Mouse (Mus musculus) liver, adult (tissue): ENCODE measurements around the gene Ip6k1.

Source experiments
- GATA4 ChIP-seq: IDR thresholded peaks from 2 replicates; pipeline ENCODE4 v1.6.1; 2014; ENCODE audit warnings: mild to moderate bottlenecking, low read length; ENCODE audit not compliant: insufficient replicate concordance

Gene Ip6k1

GRCm38 (mm10) chr9:108044751-108045492 is 42.6 kb downstream of the Ip6k1 start:
- TF ChIP-seq GATA4: no peak

DNA sequence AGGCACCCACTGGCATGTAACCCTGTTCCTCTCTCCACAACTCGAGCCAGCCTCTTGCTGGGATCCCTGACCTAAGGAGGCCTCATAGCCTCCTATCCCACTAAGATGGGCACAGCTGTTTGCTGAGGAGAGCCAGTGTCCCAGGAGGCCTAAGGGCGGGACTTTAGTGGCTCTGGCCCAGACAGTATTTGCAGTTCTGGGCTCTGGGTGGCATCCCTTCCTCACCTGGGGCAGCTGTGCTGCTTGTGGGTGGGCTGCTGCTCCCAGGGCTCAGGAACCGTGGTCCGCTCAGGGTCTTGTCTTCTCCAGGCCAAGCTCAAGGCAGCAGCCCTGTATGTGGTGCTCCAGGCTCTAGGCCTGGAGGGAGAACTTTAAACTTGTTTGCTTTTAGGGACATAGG is 44.3 kb downstream of the Ip6k1 start:
- no peak for TF ChIP-seq GATA4

DNA sequence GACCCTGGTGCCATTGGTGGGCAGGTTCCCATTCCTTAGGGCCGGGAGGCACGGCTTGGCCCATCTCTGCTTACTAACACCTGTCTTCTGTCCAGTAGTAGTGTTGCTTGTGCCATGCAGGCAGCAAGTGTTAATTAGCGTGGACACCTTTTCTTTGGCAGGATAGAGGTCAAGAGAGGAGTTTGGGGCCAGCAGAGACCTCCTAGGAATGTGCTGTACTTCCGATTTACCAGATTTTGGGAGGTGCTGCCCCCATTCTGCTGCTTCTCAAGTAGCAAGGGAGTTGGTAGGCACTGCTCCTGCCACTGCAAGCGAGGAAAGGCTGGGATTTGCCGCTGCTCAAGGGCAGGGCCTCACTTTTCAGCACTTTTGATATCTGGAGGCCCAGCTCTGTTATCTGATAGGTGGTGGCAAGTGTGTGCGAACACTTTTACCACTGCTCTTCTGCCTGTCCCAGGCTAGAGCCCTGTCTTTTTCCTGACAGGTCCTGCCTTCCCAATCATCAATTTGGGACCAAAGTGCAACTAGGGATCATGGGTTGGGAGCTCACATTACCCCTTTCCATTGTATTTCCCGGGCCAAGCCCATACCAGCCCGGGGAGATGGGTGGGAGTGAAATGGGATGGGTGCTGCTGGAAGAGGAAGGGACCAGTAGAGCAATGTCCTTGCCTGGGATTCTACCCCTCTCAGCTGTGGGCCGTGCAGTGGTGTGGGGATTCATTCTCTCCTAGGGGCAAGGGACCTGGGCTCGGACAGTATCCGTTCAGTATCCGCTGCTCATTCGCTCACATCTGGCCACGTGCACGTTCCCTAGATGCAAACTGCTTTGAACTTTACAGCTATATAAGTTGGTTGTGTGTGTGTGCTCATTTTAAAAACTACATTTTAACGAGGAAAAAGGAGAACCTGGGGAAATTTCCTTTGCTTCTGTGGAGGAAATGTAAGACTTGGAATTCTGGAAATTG is 45.6 kb downstream of the Ip6k1 start:
- TF ChIP-seq GATA4: no peak

DNA sequence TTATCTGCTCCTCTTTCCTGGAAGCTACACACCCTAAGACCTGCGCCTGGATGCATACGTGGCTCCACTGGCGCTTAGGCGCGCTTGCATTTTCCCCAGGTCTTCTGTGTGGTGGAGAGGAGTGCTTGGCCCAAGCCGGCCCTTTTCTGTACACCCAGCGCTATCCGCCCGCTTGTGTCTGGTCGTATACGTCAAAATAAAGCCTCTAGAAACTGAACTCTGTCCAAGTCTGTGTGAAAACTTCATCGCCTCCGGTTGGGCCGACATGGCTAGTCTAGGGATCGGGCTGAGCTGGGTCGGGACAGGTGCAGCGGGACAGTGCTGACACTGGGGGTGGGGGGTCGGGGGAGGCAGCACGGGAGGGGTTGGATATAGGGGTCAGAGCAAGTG is 46.3 kb downstream of the Ip6k1 start:
- no peak for TF ChIP-seq GATA4

GRCm38 (mm10) chr9:108049016-108049455 is 46.7 kb downstream of the Ip6k1 start, which contains the start of gene Gmppb:
TSS of gene Gmppb (plus strand) at chr9:108049242.
- no peak for TF ChIP-seq GATA4

GRCm38 (mm10) chr9:108049561-108050251 is 47.4 kb downstream of the Ip6k1 start:
- no peak for TF ChIP-seq GATA4

- no peak for TF ChIP-seq GATA4
These were observed 49.1 kb downstream of the Ip6k1 start for GRCm38 (mm10) chr9:108051184-108051930.

DNA sequence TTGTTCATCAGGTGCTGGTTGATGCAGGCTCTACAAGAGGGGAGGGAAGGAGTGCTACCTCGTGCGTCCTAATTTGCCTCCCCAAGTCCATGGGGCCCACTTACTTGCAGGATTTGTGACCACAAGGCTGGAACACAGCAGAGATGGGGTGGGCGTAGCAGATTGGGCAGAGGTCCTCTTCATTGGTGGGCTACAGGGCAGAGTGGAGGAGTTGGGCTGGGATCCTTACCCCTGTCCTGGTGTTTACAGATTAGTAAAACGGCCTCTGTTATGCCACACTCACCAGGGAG is 49.6 kb downstream of the Ip6k1 start:
- no peak for TF ChIP-seq GATA4

- no peak for TF ChIP-seq GATA4
These were observed 50.1 kb downstream of the Ip6k1 start for GRCm38 (mm10) chr9:108052411-108052810.

GRCm38 (mm10) chr9:108052885-108053664 is 50.8 kb downstream of the Ip6k1 start, which contains the start of gene Amigo3:
TSS of gene Amigo3 (plus strand) at chr9:108053159.
- TF ChIP-seq GATA4: no peak

GRCm38 (mm10) chr9:108053665-108054225 is 51.4 kb downstream of the Ip6k1 start:
- TF ChIP-seq GATA4: no peak

GRCm38 (mm10) chr9:108054331-108055040 is 52.2 kb downstream of the Ip6k1 start:
- no peak for TF ChIP-seq GATA4

DNA sequence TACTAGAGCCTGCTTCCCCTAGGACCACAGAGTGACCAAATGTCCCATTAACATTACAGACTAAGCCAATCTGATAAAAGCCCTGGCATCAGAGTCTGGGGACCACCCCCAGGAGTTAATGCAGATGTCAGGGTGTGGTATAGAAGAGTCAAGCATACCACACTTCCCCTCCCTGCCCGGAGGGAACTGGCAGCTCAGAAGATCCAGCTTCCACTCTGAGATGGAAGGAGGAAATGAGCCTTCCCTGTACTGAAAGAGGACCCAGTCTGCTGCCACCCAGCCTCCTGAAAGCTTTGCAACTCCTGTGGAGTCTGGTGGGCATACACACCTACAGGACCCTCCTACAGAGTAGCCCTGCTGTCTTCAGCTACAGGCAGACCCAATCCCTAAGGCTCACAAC is 52.8 kb downstream of the Ip6k1 start:
- TF ChIP-seq GATA4: no peak
